Mouse (Mus musculus) forebrain, embryonic 16.5 days (tissue): Measurements from ENCODE around the gene Serp2. TPM values are rescaled to one million over a fixed set of nuclear protein-coding genes. Genes with fewer than 3 reads are reported as not detected.

ENCODE experiments used
- ATAC-seq: fragments of 200-750 bp; cut with Nextera tagmentation; 2 replicates; pipeline ENCODE4 v1.8.0; 2017; ENCODE audit warnings: mild to moderate bottlenecking, moderate library complexity
- H3K27ac ChIP-seq: fragments of 300-500 bp; sonication (generic); 2 replicates; pipeline ENCODE4 v1.5.1; 2014; ENCODE audit warnings: low read length, control low read depth
- H3K27me3 ChIP-seq: fragments of 300-500 bp; sonication (generic); replicated peaks from 2 replicates; pipeline ENCODE4 v1.6.1; 2014; ENCODE audit warnings: low read length; ENCODE audit not compliant: control insufficient read depth, insufficient read depth
- H3K36me3 ChIP-seq: fragments of 300-500 bp; sonication (generic); 2 replicates; pipeline ENCODE4 v1.6.1; 2014; ENCODE audit not compliant: control insufficient read depth, insufficient read depth
- H3K4me1 ChIP-seq: fragments of 300-500 bp; sonication (generic); replicated peaks from 2 replicates; pipeline ENCODE4 v1.6.1; 2014; ENCODE audit warnings: low read length; ENCODE audit not compliant: control insufficient read depth, insufficient read depth
- H3K4me2 ChIP-seq: fragments of 300-500 bp; sonication (generic); 2 replicates; pipeline ENCODE4 v1.6.1; 2014; ENCODE audit warnings: mild to moderate bottlenecking, low read length, control low read depth
- H3K4me3 ChIP-seq: fragments of 300-500 bp; sonication (generic); replicated peaks from 2 replicates; pipeline ENCODE4 v1.5.1; 2014; ENCODE audit warnings: mild to moderate bottlenecking, low read length, control low read depth
- H3K9ac ChIP-seq: fragments of 300-500 bp; sonication (generic); replicated peaks from 2 replicates; pipeline ENCODE4 v1.6.1; 2014; ENCODE audit warnings: low read depth, low read length, control low read depth
- H3K9me3 ChIP-seq: fragments of 300-500 bp; sonication (generic); 2 replicates; pipeline ENCODE4 v1.6.1; 2016; ENCODE audit warnings: low read length; ENCODE audit not compliant: control insufficient read depth
- WGBS: fragments of 180-500 bp; shearing (Covaris S2); extraction: QIAGEN DNeasy Blood & Tissue Kit; methylation state at CpG from one replicate; pipeline ENCODE4 v1.1.7; 2014; 5-methylcytosine and 5-hydroxymethylcytosine counted together
- polyA plus RNA-seq: library from polyadenylated mRNA; unstranded; fragments of >200 nt; fragmentation: Nextera tagmentation; extraction: Ambion mirVana; gene quantifications from 2 replicates; pipeline ENCODE4 v1.2.1, GENCODE M21; 2015

Serp2 gene
- 124 and 163 TPM in 2 replicates for polyA plus RNA-seq

DNA sequence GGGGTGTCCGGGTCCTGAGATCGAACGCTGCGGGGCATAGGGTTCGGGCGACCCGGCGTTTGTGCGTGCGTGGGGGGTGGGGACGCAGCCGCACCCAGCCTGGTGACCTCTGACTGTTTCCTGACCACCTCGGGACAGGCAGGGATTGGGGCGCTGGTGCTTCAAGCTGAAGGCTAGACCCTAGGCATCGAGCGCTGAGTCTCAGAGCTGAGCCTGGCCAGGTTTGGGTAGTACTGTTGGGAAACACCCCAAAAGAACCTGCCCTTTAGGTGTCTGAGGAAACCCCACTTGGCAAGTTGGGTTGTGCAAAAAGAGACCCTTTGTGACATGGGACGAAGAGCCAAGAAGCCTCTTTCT, at the start of gene Serp2:
Serp2 (minus strand) TSS at position 38 of the 357 bp plus-strand sequence.
- H3K4me2 ChIP-seq: peak within 1 kb of the TSS; percentile 83
- peak; percentile 26; the same call in 1 of the 2 replicates for ATAC-seq
- H3K36me3 ChIP-seq: no peaks in the 10 kb centered on the region
- no peaks in the 10 kb centered on the region for H3K27me3 ChIP-seq
- peak within 1 kb of the TSS; percentile 87 for H3K27ac ChIP-seq
- peak within 1 kb of the TSS; percentile 90 for H3K9ac ChIP-seq
- peak within 1 kb of the TSS; percentile 75 for H3K4me3 ChIP-seq
- peaks cover 20% of the 10 kb centered on the region for H3K4me1 ChIP-seq
- 9% methylated on average over 16 of the region's 17 CpGs for WGBS
- H3K9me3 ChIP-seq: no peaks in the 10 kb centered on the region

DNA sequence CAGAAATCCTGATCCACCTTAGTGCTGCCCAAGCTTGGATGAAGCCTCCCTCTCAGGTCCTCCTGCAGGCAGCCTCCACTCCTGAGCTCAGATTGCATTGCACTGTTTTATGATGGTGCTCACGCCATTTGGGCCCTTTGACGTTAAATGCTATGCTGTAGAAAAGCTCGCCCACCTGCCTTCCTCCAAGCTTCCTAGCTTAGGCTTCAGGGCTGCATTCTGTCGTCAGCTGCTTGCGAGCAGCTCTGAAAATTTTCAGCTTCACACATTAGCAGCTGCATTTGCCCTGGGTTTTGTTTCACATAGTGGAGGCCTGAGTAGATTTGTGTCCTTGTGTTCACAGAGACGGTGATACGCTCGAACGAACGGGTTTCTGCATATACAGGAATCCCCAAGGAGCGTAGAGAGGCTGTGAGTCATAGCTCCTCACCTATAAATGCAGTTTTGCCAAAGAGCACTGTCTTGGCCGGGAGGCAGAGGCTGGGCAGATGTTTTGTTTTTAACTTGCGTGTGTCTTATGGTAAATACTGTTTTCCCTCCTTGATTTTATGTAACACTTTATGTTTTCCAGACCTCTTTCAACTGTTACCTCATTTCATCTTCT, 49.3 kb upstream of the Serp2 start:
- no peak for ATAC-seq
- Histone ChIP-seq H3K9ac (no peak overlapping the region), H3K36me3 (no peaks in the 10 kb centered on the region), H3K4me3 (no peak overlapping the region), H3K27me3 (no peaks in the 10 kb centered on the region), H3K27ac (no peak overlapping the region), H3K4me1 (peaks cover 10% of the 10 kb centered on the region), H3K4me2 (no peak overlapping the region), H3K9me3 (no peaks in the 10 kb centered on the region)
- 62% methylated on average over 13 of the region's 13 CpGs for WGBS

- H3K9me3 ChIP-seq: no peaks in the 10 kb centered on the region
- no peak overlapping the region for H3K27ac ChIP-seq
- H3K9ac ChIP-seq: no peak overlapping the region
- H3K4me1 ChIP-seq: peaks cover 9% of the 10 kb centered on the region
- H3K4me3 ChIP-seq: no peak overlapping the region
- WGBS: 91% methylated on average over 6 of the region's 6 CpGs
- H3K4me2 ChIP-seq: no peak overlapping the region
- ATAC-seq: no peak
- H3K36me3 ChIP-seq: no peaks in the 10 kb centered on the region
- no peaks in the 10 kb centered on the region for H3K27me3 ChIP-seq
Observed at GRCm38 (mm10) chr14:76604012-76604411, 47.3 kb upstream of the Serp2 start.

- H3K4me1 ChIP-seq: peaks cover 16% of the 10 kb centered on the region
- H3K4me2 ChIP-seq: no peak overlapping the region
- ATAC-seq: no peak
- no peaks in the 10 kb centered on the region for H3K36me3 ChIP-seq
- H3K27me3 ChIP-seq: no peaks in the 10 kb centered on the region
- 85% methylated on average over 4 of the region's 4 CpGs for WGBS
- H3K9me3 ChIP-seq: no peaks in the 10 kb centered on the region
- H3K4me3 ChIP-seq: no peak overlapping the region
- H3K9ac ChIP-seq: no peak overlapping the region
- H3K27ac ChIP-seq: no peak overlapping the region
Observed at GRCm38 (mm10) chr14:76601654-76602053, 45.0 kb upstream of the Serp2 start.

DNA sequence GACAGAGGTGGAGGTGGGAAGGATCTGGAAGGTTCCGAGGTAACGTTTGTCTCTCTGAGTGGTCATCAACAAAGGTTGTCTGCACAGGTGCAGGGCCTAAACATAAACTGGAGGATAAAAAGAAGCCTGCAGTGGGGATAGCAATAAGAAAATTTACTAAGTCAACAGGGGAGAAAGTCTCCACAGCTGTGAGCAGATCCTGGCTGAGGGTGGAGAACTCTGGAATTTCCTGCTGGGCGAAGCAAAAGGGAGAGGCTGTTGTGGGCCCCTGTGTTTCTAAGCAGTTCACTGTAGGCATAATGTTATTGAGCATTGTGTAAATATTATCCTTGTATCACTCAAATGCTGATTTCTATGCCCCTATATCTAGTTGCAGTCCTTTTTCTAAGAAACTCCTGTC, 43.7 kb upstream of the Serp2 start:
- 86% methylated on average over 3 of the region's 3 CpGs for WGBS
- ATAC-seq: no peak
- Histone ChIP-seq H3K36me3 (no peaks in the 10 kb centered on the region), H3K27me3 (no peaks in the 10 kb centered on the region), H3K27ac (no peak overlapping the region), H3K4me1 (peaks cover 12% of the 10 kb centered on the region), H3K4me3 (no peak overlapping the region), H3K9me3 (no peaks in the 10 kb centered on the region), H3K9ac (no peak overlapping the region), H3K4me2 (no peak overlapping the region)

- Histone ChIP-seq H3K27me3 (no peaks in the 10 kb centered on the region), H3K4me3 (no peak overlapping the region), H3K4me1 (peaks cover 12% of the 10 kb centered on the region), H3K9me3 (no peaks in the 10 kb centered on the region), H3K4me2 (no peak overlapping the region), H3K27ac (no peak overlapping the region), H3K36me3 (no peaks in the 10 kb centered on the region), H3K9ac (no peak overlapping the region)
- no peak for ATAC-seq
- 24% methylated on average over 4 of the region's 4 CpGs for WGBS
Observed at GRCm38 (mm10) chr14:76599706-76600105, 43.0 kb upstream of the Serp2 start.

DNA sequence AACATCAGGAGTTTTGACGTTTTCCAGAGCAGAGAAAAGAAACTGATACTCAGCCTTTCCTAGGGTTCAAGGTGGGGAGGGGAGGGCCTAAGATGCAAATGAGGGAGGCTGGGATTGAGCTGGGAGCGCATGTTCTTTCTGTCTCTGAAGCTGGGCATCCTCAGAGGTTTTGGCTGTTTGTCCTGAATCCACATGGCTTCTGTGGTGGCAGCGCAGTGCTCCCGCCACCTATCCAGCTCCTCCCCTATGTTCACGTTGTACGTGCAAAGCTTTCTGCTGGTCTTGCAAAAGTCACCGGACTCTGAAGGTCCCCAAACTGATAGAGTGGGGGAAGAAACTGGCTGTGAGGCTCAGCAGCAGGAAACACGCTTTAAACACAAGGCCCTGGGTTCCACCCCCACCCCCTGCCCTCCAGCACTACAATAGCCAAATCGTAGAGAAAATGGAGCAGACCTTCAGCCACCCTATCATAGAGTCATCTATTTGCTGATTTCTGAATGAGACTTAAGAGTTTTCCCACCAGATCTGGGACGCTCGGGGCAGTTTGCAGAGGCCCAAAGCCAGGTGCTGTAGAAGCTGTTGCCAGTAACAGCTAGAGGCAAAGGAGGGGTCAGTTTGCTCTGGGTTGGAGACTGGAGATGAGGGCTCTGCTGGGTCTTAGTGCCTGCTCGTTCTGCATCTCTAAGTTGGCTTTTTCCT, 42.0 kb upstream of the Serp2 start:
- Histone ChIP-seq H3K4me3 (peak overlapping the region; percentile 28), H3K4me2 (peak overlapping the region; percentile 53), H3K4me1 (peaks cover 12% of the 10 kb centered on the region), H3K9me3 (no peaks in the 10 kb centered on the region), H3K27ac (no peak overlapping the region; the same call in 1 of the 2 replicates), H3K9ac (peak overlapping the region; percentile 35), H3K27me3 (no peaks in the 10 kb centered on the region), H3K36me3 (no peaks in the 10 kb centered on the region)
- ATAC-seq: peak; percentile 76
- WGBS: 2% methylated on average over 12 of the region's 12 CpGs

GRCm38 (mm10) chr14:76597751-76598150, 41.1 kb upstream of the Serp2 start:
- Histone ChIP-seq H3K27ac (no peak overlapping the region), H3K9ac (no peak overlapping the region), H3K4me3 (no peak overlapping the region), H3K9me3 (no peaks in the 10 kb centered on the region), H3K27me3 (no peaks in the 10 kb centered on the region), H3K36me3 (no peaks in the 10 kb centered on the region), H3K4me1 (peaks cover 12% of the 10 kb centered on the region), H3K4me2 (no peak overlapping the region)
- ATAC-seq: no peak

DNA sequence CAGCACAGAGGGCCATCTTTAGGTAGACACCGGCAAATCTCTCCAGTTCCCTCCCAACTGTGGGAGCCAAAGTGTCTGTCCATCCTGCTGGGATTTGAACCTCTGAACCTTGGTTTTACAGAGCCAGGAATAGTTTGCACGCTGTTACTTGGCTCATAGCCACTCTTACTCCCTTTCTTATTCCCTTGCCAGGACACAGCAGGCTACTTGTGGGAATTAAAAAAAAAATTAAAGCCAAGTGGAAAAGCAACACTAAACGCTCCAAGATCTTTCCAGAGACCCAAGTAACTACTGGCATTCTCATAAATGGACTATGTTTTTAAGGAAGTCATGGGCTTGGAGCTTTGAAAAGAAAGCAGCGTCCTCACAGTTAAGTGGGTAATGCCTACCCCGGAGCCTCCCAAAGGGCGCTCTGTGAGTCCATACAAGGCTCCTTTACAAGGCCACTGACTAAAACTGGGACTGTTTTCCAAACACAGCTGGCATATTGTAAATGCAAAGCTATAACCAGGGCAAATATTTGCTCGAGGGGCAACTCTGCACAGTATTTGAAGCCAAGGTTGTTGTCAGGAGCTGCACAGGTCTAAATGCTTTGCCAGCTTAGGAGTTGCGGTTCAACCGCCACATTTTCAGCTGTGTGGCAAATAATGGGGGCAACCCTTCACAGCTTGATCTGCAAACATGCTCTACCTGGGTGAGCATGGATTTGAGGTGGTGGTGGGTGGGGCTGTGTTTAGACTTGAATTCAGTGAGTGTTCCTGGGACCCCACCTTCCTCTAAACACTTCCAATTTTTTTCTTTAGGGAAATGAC, 38.6 kb upstream of the Serp2 start:
- WGBS: 50% methylated on average over 9 of the region's 9 CpGs
- Histone ChIP-seq H3K27me3 (no peaks in the 10 kb centered on the region), H3K4me2 (no peak overlapping the region), H3K27ac (no peak overlapping the region), H3K36me3 (no peaks in the 10 kb centered on the region), H3K9me3 (no peaks in the 10 kb centered on the region), H3K4me3 (no peak overlapping the region), H3K4me1 (peaks cover 12% of the 10 kb centered on the region), H3K9ac (no peak overlapping the region)
- ATAC-seq: no peak
